Mouse (Mus musculus): ENCODE results near the gene Mtmr3. TPM values are rescaled to one million over a fixed set of nuclear protein-coding genes. Genes with fewer than 3 reads are reported as not detected.
A peak's percentile ranks its signal among the peaks of the same experiment; 100 is the strongest.

Gene Mtmr3
- polyA plus RNA-seq, 1 experiment from 2014 or later, result 24.0 TPM

DNA sequence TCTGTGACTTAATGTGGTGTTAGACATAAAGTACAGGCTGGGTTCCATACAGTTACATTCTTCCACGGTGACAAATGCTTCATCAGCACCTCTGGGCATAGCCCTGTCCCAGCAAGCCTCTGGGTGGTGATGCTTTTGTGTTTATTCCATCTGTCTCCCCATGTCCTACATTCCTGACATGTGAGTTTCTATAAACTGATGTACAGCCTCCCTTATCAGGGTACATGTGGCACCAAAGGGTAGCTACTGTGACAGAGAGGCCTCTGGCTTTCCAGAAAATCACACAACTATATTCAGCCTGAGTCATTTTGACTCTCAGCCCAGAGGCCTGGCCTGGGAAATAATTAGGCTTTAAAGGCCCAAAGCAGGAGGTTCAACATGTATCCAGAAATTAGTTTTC lies 11.9 kb upstream of the Mtmr3 start:
- H3K36me3 ChIP-seq (ENCODE audit: control insufficient read depth, insufficient read depth, low read length), result no peaks in the 10 kb centered on the region

DNA sequence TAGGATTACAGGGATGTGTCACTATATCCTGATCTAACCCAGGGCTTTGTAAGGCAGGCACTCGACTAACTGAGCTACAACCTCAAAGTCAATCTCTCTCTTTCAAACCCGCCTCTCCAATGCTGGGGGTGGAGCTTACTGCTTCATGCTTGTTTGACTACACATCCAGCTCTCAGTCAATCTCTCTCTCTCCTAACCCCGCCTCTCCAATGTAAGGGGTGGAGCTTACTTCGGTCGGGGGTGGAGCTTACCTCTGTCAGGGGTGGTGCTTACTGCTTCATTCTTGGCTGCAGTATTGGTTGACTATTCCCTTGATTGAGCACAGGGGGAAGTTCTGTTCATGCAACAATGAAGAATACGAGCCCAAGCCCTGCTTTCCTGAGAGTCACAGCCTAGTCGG lies 10.8 kb upstream of the Mtmr3 start:
- ATAC-seq (ENCODE audit: insufficient read depth, low FRiP score), result no peak
- WGBS, result 54% methylated on average over 7 of the region's 7 CpGs

More for the DNA sequence above, 11.9 kb upstream of the Mtmr3 start:
- H3K4me1 ChIP-seq (ENCODE audit: control insufficient read depth, insufficient read depth, low read length), result peaks cover 24% of the 10 kb centered on the region
- no peak overlapping the region for H3K9ac ChIP-seq (ENCODE audit: low read length)
- H3K9me3 ChIP-seq (replicated peaks; ENCODE audit: control insufficient read depth, low read length), result no peaks in the 10 kb centered on the region
- 76% methylated on average over 1 of the region's 1 CpGs for WGBS
- H3K27ac ChIP-seq (ENCODE audit: low read length), result no peak overlapping the region
- H3K27me3 ChIP-seq (ENCODE audit: control insufficient read depth, insufficient read depth, low read length), result no peaks in the 10 kb centered on the region
- no peak for ATAC-seq (ENCODE audit: insufficient read depth, low FRiP score)
- no peak overlapping the region for H3K4me3 ChIP-seq (replicated peaks; ENCODE audit: low read length)
- no peak overlapping the region for H3K4me2 ChIP-seq (ENCODE audit: low read depth, low read length)

DNA sequence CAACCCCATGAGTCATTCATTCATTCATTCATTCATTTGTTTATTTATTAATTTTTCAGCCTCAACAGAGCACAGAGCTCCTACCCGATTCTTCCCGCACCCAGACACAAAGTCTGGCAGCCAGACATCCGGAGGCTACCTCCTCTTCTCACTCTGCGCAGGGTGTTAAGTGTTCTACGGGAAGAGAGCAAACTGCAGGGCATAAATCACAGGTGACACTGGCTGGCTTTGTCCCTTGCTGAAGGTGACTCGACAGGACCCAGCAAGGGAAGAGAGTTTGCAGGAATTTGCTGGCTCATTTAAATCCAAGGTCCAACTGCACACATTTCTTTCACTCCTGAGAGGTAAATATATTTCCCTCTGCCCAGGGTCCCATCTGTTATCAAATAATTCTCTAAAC lies 9.8 kb upstream of the Mtmr3 start:
- H3K9ac ChIP-seq (ENCODE audit: low read length), result no peak overlapping the region
- H3K4me3 ChIP-seq (replicated peaks; ENCODE audit: low read length), result no peak overlapping the region
- no peaks in the 10 kb centered on the region for H3K9me3 ChIP-seq (replicated peaks; ENCODE audit: control insufficient read depth, low read length)
- peaks cover 24% of the 10 kb centered on the region for H3K4me1 ChIP-seq (ENCODE audit: control insufficient read depth, insufficient read depth, low read length)
- 12% methylated on average over 6 of the region's 6 CpGs for WGBS
- no peaks in the 10 kb centered on the region for H3K36me3 ChIP-seq (ENCODE audit: control insufficient read depth, insufficient read depth, low read length)
- ATAC-seq (ENCODE audit: insufficient read depth, low FRiP score), result no peak
- no peak overlapping the region for H3K27ac ChIP-seq (ENCODE audit: low read length)
- H3K27me3 ChIP-seq (ENCODE audit: control insufficient read depth, insufficient read depth, low read length), result no peaks in the 10 kb centered on the region
- no peak overlapping the region for H3K4me2 ChIP-seq (ENCODE audit: low read depth, low read length)

More for the DNA sequence above, 10.8 kb upstream of the Mtmr3 start:
- H3K4me3 ChIP-seq (replicated peaks; ENCODE audit: low read length), result no peak overlapping the region
- H3K27me3 ChIP-seq (ENCODE audit: control insufficient read depth, insufficient read depth, low read length), result no peaks in the 10 kb centered on the region
- H3K4me2 ChIP-seq (ENCODE audit: low read depth, low read length), result no peak overlapping the region
- H3K9me3 ChIP-seq (replicated peaks; ENCODE audit: control insufficient read depth, low read length), result no peaks in the 10 kb centered on the region
- H3K27ac ChIP-seq (ENCODE audit: low read length), result no peak overlapping the region
- H3K9ac ChIP-seq (ENCODE audit: low read length), result no peak overlapping the region
- H3K4me1 ChIP-seq (ENCODE audit: control insufficient read depth, insufficient read depth, low read length), result peaks cover 24% of the 10 kb centered on the region
- H3K36me3 ChIP-seq (ENCODE audit: control insufficient read depth, insufficient read depth, low read length), result no peaks in the 10 kb centered on the region

DNA sequence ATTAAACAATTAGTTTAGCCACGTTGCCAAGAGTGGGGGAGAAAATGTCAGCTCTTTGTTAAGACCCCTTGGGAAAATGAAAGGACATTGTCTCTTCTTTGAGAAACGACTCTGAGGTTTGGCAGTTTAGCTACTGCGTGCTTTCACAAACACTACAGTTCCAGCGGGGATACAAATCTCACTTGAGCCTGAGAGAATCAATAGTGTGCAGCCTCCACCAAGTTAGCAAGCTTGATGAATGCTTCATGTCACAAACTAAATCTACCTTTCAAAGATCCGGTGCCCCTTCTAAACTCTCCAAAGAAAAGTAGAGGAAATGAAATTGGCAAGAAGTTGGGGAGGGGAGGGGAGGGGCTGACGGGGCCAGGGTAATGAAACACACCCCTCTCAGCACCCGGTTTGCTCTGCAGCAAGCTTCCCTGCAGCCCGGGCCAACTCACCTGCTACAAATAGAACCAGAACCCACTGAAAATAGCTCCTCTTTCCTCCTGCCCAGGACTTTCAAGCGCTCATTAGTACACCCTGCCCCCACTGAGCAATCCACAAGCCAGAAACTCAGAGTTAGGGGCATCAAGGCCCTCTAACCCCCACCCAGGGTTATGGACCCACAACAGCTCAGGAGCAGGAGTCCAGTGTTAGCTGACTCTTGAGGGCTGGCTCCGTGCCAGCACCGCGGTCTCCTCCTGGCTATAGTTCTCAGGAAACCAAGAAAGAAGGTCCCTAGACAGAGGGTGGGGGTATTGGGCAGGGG lies 8.2 kb upstream of the Mtmr3 start:
- H3K36me3 ChIP-seq (ENCODE audit: control insufficient read depth, insufficient read depth, low read length), result no peaks in the 10 kb centered on the region
- H3K4me1 ChIP-seq (ENCODE audit: control insufficient read depth, insufficient read depth, low read length), result peaks cover 24% of the 10 kb centered on the region
- no peak overlapping the region for H3K27ac ChIP-seq (ENCODE audit: low read length)
- H3K4me3 ChIP-seq (replicated peaks; ENCODE audit: low read length), result no peak overlapping the region
- no peaks in the 10 kb centered on the region for H3K9me3 ChIP-seq (replicated peaks; ENCODE audit: control insufficient read depth, low read length)
- WGBS, result 23% methylated on average over 12 of the region's 12 CpGs
- ATAC-seq (ENCODE audit: insufficient read depth, low FRiP score), result 0 out of 2 replicates have a peak, but pooled peaks have one; percentile 29
- no peaks in the 10 kb centered on the region for H3K27me3 ChIP-seq (ENCODE audit: control insufficient read depth, insufficient read depth, low read length)
- H3K4me2 ChIP-seq (ENCODE audit: low read depth, low read length), result peak overlapping the region; percentile 35
- H3K9ac ChIP-seq (ENCODE audit: low read length), result peak overlapping the region; percentile 23; the same call in 1 of the 2 replicates

DNA sequence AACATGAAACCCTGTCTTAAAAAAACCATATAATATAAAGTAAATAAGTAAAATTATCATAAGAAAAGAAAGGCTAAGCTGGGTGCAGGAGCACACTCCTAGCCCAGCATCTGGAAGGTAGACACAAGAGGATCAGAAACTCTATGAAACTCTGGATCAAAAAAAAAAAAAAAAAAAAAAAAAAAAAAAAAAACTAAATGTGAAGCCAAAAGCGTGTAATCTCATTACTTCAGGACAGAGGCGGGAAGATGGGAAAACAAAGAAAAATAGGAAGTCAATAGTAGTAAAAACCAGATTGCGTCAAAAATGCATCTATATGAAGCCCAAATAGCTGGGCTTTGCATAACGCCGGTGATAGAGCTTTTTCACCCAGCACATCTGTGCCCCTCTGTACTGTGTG lies 7.2 kb upstream of the Mtmr3 start:
- peaks cover 24% of the 10 kb centered on the region for H3K4me1 ChIP-seq (ENCODE audit: control insufficient read depth, insufficient read depth, low read length)
- ATAC-seq (ENCODE audit: insufficient read depth, low FRiP score), result no peak
- no peak overlapping the region for H3K4me2 ChIP-seq (ENCODE audit: low read depth, low read length)
- H3K36me3 ChIP-seq (ENCODE audit: control insufficient read depth, insufficient read depth, low read length), result no peaks in the 10 kb centered on the region
- 83% methylated on average over 5 of the region's 5 CpGs for WGBS
- no peaks in the 10 kb centered on the region for H3K27me3 ChIP-seq (ENCODE audit: control insufficient read depth, insufficient read depth, low read length)
- H3K9me3 ChIP-seq (replicated peaks; ENCODE audit: control insufficient read depth, low read length), result no peaks in the 10 kb centered on the region
- H3K27ac ChIP-seq (ENCODE audit: low read length), result no peak overlapping the region
- H3K4me3 ChIP-seq (replicated peaks; ENCODE audit: low read length), result no peak overlapping the region
- no peak overlapping the region for H3K9ac ChIP-seq (ENCODE audit: low read length)

DNA sequence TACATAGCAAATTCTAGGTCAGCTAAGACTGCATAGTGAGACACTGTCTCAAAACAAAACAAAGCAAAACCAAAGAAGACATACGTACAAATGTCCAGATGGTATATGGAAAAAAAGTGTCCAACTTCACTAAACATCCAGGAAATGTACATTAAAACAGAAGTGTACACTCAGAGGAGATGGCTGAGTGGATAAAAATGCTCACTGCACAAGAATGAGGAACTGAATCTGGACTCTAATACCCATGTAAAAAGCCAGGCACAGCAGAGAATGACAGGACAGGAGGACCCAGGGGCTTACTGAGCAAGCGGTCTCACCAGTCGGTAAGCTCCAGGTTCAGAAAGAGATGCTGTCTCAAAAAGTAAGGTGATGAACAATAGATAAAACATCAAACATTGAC lies 5.3 kb upstream of the Mtmr3 start:
- Histone ChIP-seq H3K4me2 (ENCODE audit: low read depth, low read length) (no peak overlapping the region), H3K4me1 (ENCODE audit: control insufficient read depth, insufficient read depth, low read length) (peaks cover 22% of the 10 kb centered on the region), H3K9me3 (replicated peaks; ENCODE audit: control insufficient read depth, low read length) (no peaks in the 10 kb centered on the region), H3K27ac (ENCODE audit: low read length) (no peak overlapping the region), H3K4me3 (replicated peaks; ENCODE audit: low read length) (no peak overlapping the region), H3K36me3 (ENCODE audit: control insufficient read depth, insufficient read depth, low read length) (no peaks in the 10 kb centered on the region), H3K27me3 (ENCODE audit: control insufficient read depth, insufficient read depth, low read length) (no peaks in the 10 kb centered on the region), H3K9ac (ENCODE audit: low read length) (no peak overlapping the region)
- no peak for ATAC-seq (ENCODE audit: insufficient read depth, low FRiP score)
- 78% methylated on average over 3 of the region's 3 CpGs for WGBS

DNA sequence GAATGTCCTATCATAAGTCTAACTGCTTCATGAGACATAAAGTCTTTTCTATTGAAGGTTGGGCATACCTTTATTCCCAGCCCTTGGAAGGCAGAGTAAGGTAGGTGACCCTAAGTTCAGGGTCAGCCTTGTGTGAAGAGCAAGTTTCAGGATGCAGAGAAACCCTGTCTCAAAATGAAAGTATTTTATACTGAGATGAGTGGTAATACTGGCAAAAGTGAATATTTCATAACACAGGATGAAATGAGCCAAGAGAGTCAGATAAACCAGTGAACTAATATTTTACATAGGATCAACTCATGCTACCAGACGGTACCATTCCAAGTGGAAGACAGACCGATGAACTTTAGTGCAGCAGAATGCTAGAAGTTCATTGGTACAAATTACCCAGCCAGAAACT lies 3.7 kb upstream of the Mtmr3 start:
- H3K27me3 ChIP-seq (ENCODE audit: control insufficient read depth, insufficient read depth, low read length), result no peaks in the 10 kb centered on the region
- ATAC-seq (ENCODE audit: insufficient read depth, low FRiP score), result no peak
- H3K9me3 ChIP-seq (replicated peaks; ENCODE audit: control insufficient read depth, low read length), result no peaks in the 10 kb centered on the region
- no peak overlapping the region for H3K27ac ChIP-seq (ENCODE audit: low read length)
- H3K4me2 ChIP-seq (ENCODE audit: low read depth, low read length), result no peak overlapping the region
- WGBS, result 79% methylated on average over 2 of the region's 2 CpGs
- H3K9ac ChIP-seq (ENCODE audit: low read length), result no peak overlapping the region
- H3K36me3 ChIP-seq (ENCODE audit: control insufficient read depth, insufficient read depth, low read length), result no peaks in the 10 kb centered on the region
- peaks cover 10% of the 10 kb centered on the region for H3K4me1 ChIP-seq (ENCODE audit: control insufficient read depth, insufficient read depth, low read length)
- H3K4me3 ChIP-seq (replicated peaks; ENCODE audit: low read length), result no peak overlapping the region

DNA sequence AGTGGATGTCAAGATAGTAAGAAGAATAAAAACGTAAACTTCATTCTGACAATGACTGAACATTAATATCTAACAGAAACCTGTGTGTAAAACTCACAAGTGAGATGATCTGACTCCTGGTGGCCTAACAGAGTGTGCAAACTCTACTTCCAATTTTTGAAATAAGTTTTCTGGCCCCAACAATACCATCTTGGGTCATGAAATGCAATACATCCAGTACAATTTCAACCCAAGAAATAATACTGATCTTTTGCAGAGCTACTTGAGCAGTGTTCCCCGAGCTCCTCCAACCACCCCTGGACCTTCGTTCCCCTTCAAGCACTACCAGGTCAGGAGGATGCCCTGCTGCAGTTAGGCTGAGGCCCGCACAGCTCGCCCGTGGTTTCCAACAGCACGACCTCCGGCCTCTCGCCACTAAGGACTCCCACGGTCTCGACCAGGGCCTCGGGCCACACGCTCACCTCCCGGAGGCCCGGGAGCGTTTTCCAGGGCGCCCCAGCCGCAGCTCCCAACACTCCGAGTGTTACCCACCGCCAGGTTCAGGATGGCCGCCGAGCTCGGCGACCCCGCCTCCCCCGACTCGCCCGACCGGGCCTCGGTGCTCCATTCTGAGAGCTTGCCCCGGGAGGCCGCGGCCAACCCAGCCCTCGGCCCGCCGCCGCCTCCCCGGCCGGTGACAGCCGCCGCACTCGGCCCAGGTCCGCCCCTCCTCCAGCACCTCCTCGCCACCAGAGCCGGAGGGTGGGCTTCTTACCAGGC lies 635 bp downstream of the Mtmr3 start:
- Histone ChIP-seq H3K27ac (ENCODE audit: low read length) (peak overlapping the region; percentile 92), H3K36me3 (ENCODE audit: control insufficient read depth, insufficient read depth, low read length) (no peaks in the 10 kb centered on the region), H3K9ac (ENCODE audit: low read length) (peak overlapping the region; percentile 89), H3K27me3 (ENCODE audit: control insufficient read depth, insufficient read depth, low read length) (no peaks in the 10 kb centered on the region), H3K4me3 (replicated peaks; ENCODE audit: low read length) (peak overlapping the region; percentile 97), H3K4me1 (ENCODE audit: control insufficient read depth, insufficient read depth, low read length) (peaks cover 3% of the 10 kb centered on the region), H3K9me3 (replicated peaks; ENCODE audit: control insufficient read depth, low read length) (no peaks in the 10 kb centered on the region), H3K4me2 (ENCODE audit: low read depth, low read length) (peak overlapping the region; percentile 73)
- 1% methylated on average over 45 of the region's 45 CpGs for WGBS
- peak; percentile 86 for ATAC-seq (ENCODE audit: insufficient read depth, low FRiP score)

DNA sequence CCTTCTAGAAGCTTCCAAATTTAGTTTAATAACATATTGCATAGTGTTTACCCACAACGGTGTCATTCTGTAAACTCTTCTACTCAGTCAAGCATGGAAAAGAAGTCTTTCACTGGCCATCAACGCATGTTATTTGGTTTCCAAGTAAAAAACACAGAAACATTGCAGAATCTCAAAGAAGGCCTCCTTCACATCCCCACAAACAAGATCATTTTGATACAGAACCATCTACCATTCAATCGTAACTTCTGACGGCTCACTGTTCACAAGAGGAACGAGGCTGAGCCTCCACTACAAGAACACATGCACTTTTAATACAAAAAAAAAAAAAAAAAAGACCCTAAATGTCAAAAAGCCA lies 1.2 kb downstream of the Mtmr3 start:
- 20% methylated on average over 5 of the region's 5 CpGs for WGBS
- Histone ChIP-seq H3K9ac (ENCODE audit: low read length) (peak overlapping the region; percentile 59), H3K27ac (ENCODE audit: low read length) (no peak overlapping the region), H3K36me3 (ENCODE audit: control insufficient read depth, insufficient read depth, low read length) (no peaks in the 10 kb centered on the region), H3K4me3 (replicated peaks; ENCODE audit: low read length) (peak overlapping the region; percentile 97), H3K9me3 (replicated peaks; ENCODE audit: control insufficient read depth, low read length) (no peaks in the 10 kb centered on the region), H3K27me3 (ENCODE audit: control insufficient read depth, insufficient read depth, low read length) (no peaks in the 10 kb centered on the region), H3K4me2 (ENCODE audit: low read depth, low read length) (peak overlapping the region; percentile 73), H3K4me1 (ENCODE audit: control insufficient read depth, insufficient read depth, low read length) (peaks cover 3% of the 10 kb centered on the region)
- ATAC-seq (ENCODE audit: insufficient read depth, low FRiP score), result no peak

Data from stomach, embryonic 16.5 days (tissue).